Mouse (Mus musculus): ENCODE data around the gene Phf21a. TPM values are rescaled to one million over a fixed set of nuclear protein-coding genes. Genes with fewer than 3 reads are reported as not detected.

The Phf21a gene
- polyA plus RNA-seq (2015; fragmentation: Nextera tagmentation; extraction: Ambion mirVana) = 2.4 and 3.8 TPM in 2 replicates

DNA sequence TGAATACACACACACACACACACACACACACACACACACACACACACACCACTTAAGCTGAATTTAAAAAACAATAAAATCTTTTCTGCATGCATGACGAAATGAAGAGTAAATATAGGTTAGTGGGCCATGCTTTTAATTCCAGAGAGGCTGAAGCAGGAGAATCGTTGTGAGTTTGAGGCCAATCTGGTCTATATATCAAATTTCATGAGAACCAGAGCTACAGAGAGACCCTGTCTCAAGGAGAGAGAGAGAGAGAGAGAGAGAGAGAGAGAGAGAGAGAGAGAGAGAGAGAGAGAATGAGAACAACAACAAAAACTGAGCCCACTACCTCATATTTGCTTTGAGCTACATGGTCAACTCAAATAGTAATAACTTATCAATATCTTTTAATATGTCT lies at the start of gene Phf21a:
Gene Phf21a, plus strand, starts transcription at position 301 of the 400 bp plus-strand sequence.
- ATAC-seq (ENCODE audit: low read depth) = no peak
- Histone ChIP-seq H3K27ac (no peak within 1 kb of the TSS), H3K4me1 (replicated peaks) (no peaks in the 10 kb centered on the region), H3K9me3 (replicated peaks) (no peaks in the 10 kb centered on the region), H3K9ac (no peak within 1 kb of the TSS), H3K27me3 (no peaks in the 10 kb centered on the region), H3K36me3 (no peaks in the 10 kb centered on the region), H3K4me2 (no peak within 1 kb of the TSS), H3K4me3 (replicated peaks) (no peak within 1 kb of the TSS)
- 56% methylated on average over 2 of the region's 2 CpGs for WGBS (ENCODE audit: insufficient replicate concordance)
- no peak for DNase-seq

DNA sequence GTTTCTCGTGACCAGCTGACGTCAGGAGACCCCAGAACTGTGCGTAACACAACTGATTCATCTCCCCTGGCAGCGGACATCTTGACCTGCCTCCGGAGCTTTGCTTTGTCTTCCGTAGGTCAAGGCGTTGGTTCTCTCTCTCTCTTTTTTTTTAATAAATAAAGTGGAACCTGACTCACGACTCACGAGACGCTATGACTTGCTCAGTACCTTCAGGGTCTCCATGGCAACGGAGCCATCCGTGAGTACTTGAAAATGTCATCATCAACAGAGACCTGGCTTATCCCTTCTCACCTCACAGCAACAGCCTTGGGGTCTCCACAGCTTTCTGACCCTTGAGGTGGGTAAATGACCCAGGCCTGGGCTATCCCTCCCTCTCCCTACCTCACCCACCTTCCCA lies 49.6 kb upstream of the Phf21a start:
- Histone ChIP-seq H3K9ac (no peak overlapping the region), H3K27ac (no peak overlapping the region), H3K27me3 (no peaks in the 10 kb centered on the region), H3K4me1 (replicated peaks) (peaks cover 4% of the 10 kb centered on the region; the same call in 1 of the 2 replicates), H3K9me3 (replicated peaks) (no peaks in the 10 kb centered on the region), H3K36me3 (no peaks in the 10 kb centered on the region), H3K4me3 (replicated peaks) (no peak overlapping the region), H3K4me2 (no peak overlapping the region)
- WGBS (ENCODE audit: insufficient replicate concordance) = 80% methylated on average over 12 of the region's 12 CpGs
- no peak for ATAC-seq (ENCODE audit: low read depth)
- DNase-seq = no peak

DNA sequence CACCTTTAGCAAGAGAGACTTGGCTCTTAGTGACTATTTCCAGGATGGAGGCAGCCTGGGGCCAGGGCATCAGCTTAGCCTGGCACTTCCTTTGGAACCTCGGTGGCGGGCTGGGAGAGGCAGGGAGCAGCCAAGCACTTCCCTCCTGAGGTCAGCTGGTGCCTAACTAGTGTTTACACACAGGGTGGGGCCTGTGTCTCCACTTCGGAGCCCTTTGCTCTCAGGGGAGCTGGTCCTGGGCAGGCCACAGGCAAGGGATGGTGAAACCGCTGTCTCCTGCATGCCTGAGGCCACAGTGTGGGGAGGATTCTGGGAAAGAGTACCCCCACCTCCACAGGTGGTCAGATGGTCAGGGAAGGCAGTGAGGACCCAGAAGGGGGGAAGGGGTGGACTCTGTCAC lies 45.3 kb upstream of the Phf21a start:
- ATAC-seq (ENCODE audit: low read depth) (peak; percentile 77), DNase-seq (no peak)
- Histone ChIP-seq H3K9me3 (replicated peaks) (no peaks in the 10 kb centered on the region), H3K4me1 (replicated peaks) (peaks cover 4% of the 10 kb centered on the region; the same call in 1 of the 2 replicates), H3K27me3 (peaks cover 10% of the 10 kb centered on the region), H3K27ac (no peak overlapping the region), H3K4me3 (replicated peaks) (no peak overlapping the region), H3K4me2 (no peak overlapping the region), H3K36me3 (no peaks in the 10 kb centered on the region), H3K9ac (no peak overlapping the region)
- 22% methylated on average over 4 of the region's 4 CpGs for WGBS (ENCODE audit: insufficient replicate concordance)

DNA sequence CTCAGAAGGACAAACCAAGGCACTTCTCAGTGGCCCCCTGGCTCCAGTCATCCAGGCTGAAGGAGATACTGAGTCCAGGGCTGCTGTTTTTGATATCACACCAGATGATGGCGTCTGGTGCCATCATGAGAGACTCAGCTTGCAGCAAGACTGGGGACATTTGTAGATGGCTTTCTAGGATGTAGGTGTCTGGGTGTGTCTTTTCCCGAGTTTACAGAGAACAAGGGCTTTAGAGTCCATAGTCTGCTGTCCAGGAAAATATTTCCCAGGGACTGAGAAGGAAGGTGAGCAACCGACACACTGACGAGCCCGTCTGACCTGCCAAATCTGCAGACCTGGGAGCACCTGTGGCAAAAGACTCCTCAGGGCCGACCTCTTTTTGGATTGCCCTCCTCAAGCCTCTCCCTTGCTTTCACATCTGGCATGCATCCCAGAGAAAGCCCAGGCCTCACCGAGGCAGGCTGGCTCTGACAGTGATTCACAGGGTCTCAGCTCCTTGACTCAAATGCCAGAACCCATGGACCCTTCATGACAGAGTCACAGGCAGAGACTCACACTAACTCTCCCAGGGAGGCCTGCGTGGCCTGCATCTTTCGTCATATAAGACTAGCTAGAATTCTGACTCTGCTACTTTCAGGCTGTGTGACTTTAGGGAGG lies 44.8 kb upstream of the Phf21a start:
- H3K4me2 ChIP-seq = no peak overlapping the region
- H3K27ac ChIP-seq = no peak overlapping the region
- H3K27me3 ChIP-seq = peaks cover 16% of the 10 kb centered on the region
- ATAC-seq (ENCODE audit: low read depth) (no peak), DNase-seq (no peak)
- peaks cover 4% of the 10 kb centered on the region; the same call in 1 of the 2 replicates for H3K4me1 ChIP-seq (replicated peaks)
- H3K4me3 ChIP-seq (replicated peaks) = no peak overlapping the region
- H3K9me3 ChIP-seq (replicated peaks) = no peaks in the 10 kb centered on the region
- H3K9ac ChIP-seq = no peak overlapping the region
- 54% methylated on average over 9 of the region's 9 CpGs for WGBS (ENCODE audit: insufficient replicate concordance)
- H3K36me3 ChIP-seq = no peaks in the 10 kb centered on the region

DNA sequence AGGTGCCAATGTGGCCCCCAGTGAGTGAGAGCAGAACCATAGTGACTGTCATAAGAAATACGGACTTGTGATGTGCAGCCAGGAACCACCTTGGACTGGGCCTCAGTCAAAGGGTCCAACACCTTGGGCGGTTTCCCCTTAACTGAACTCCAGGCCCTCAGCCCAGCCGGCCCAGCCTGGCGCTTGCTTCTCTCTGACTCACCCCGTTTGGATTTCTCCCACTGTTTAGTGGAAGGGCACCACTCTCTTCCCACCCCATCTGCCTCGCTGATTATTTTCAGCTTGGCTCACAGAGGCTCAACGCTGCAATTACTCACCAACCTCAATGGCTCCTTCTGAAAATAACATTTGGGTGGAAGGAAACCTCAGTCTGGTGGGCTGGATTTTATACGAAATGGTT lies 40.7 kb upstream of the Phf21a start:
- Histone ChIP-seq H3K4me2 (no peak overlapping the region), H3K4me1 (replicated peaks) (peaks cover 17% of the 10 kb centered on the region), H3K27me3 (peaks cover 44% of the 10 kb centered on the region), H3K9ac (no peak overlapping the region), H3K9me3 (replicated peaks) (0 out of 2 replicates have a peak, but pooled peaks cover 3% of the 10 kb centered on the region), H3K4me3 (replicated peaks) (no peak overlapping the region), H3K27ac (no peak overlapping the region), H3K36me3 (no peaks in the 10 kb centered on the region)
- no peak for DNase-seq
- 61% methylated on average over 8 of the region's 8 CpGs for WGBS (ENCODE audit: insufficient replicate concordance)
- no peak for ATAC-seq (ENCODE audit: low read depth)

DNA sequence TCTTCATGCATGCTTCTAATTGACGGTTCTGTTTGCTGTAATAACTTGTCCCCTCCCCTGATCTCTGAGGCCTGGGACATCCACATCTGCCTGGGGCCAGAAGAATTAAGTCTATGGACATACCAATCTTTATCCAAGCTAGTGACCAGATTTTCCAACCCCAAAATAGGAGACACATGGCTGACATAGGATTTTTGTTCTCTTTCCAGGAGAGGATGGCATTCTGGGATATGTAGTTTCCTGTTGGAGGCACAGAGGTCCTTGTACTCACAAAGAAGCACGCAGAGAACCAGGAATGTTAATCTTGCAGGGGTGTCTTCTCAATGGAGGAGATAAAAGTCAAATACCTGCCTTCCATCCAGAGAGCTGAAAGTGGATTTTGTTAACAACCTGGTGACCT lies 40.2 kb upstream of the Phf21a start:
- Histone ChIP-seq H3K36me3 (no peaks in the 10 kb centered on the region), H3K9me3 (replicated peaks) (0 out of 2 replicates have a peak, but pooled peaks cover 3% of the 10 kb centered on the region), H3K27me3 (peaks cover 50% of the 10 kb centered on the region), H3K4me2 (no peak overlapping the region), H3K4me3 (replicated peaks) (no peak overlapping the region), H3K27ac (no peak overlapping the region), H3K4me1 (replicated peaks) (peaks cover 16% of the 10 kb centered on the region), H3K9ac (no peak overlapping the region)
- DNase-seq (no peak), ATAC-seq (ENCODE audit: low read depth) (no peak)
- WGBS (ENCODE audit: insufficient replicate concordance) = 38% methylated on average over 2 of the region's 2 CpGs

DNA sequence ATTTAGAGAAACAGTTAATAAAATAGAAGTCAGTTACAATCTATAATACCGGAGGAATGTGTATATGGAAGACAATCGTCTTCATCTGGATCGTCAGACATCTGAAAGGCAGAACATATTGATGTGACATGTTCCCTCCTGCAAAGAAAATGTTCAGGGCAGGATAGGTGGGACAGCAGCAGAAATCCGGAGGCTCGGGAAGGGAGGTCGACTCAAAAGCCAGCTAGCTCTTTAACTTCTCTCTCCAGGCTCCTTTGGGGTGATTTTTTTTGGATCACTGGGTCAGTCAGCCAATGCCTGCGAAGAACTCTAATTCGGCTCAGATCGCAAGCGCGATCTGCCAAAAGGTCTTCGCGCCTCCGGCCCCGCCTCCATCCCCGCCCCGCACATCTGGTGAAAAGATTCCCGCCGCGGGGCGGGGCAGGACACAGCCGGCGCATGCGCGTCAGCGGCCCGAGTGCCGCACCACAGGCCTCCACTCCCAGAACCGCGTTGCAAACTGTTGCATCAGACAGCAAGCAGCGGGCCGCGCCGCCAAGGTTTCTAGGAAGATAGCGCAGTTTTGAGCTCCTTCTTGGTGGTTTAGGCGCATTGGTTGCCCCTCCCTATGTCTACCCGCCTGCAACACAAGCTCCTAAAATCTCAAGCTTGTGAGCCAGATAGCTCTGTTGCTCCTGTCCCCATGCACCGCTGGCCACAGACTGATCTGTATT lies 37.7 kb upstream of the Phf21a start:
- DNase-seq = peak; percentile 77
- 4% methylated on average over 38 of the region's 38 CpGs for WGBS (ENCODE audit: insufficient replicate concordance)
- H3K9ac ChIP-seq = peak overlapping the region; percentile 59
- H3K4me1 ChIP-seq (replicated peaks) = peaks cover 31% of the 10 kb centered on the region
- peak overlapping the region; percentile 39 for H3K4me3 ChIP-seq (replicated peaks)
- ATAC-seq (ENCODE audit: low read depth) = peak; percentile 72
- peaks cover 72% of the 10 kb centered on the region for H3K27me3 ChIP-seq
- H3K27ac ChIP-seq = peak overlapping the region; percentile 74
- no peaks in the 10 kb centered on the region for H3K36me3 ChIP-seq
- peak overlapping the region; percentile 66 for H3K4me2 ChIP-seq
- 0 out of 2 replicates have a peak, but pooled peaks cover 3% of the 10 kb centered on the region for H3K9me3 ChIP-seq (replicated peaks)

DNA sequence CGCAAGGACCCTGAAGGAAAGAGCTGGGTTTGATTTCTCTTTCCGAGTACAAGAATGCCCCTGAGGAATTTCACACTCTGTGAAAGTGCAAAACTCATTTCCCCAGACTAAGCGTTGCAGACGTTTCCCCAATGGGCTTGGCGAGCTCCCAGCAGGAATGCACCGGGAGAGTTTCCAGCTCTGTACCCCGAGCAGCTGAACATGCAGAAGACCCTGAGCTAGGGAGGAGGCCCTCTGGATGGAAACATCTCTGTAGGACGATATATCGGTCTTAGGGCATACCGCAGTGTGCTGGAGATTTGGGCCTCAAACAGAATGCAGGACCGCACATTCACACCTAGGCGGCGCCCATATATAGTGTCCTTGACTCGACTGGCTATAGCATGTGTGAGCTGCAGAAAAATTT lies 37.1 kb upstream of the Phf21a start:
- Histone ChIP-seq H3K9ac (peak overlapping the region; percentile 59), H3K9me3 (replicated peaks) (0 out of 2 replicates have a peak, but pooled peaks cover 3% of the 10 kb centered on the region), H3K27ac (peak overlapping the region; percentile 74), H3K27me3 (peaks cover 78% of the 10 kb centered on the region), H3K4me2 (peak overlapping the region; percentile 66), H3K4me3 (replicated peaks) (peak overlapping the region; percentile 39), H3K4me1 (replicated peaks) (peaks cover 32% of the 10 kb centered on the region), H3K36me3 (no peaks in the 10 kb centered on the region)
- ATAC-seq (ENCODE audit: low read depth) = peak; percentile 49
- peak; percentile 32 for DNase-seq
- WGBS (ENCODE audit: insufficient replicate concordance) = 5% methylated on average over 14 of the region's 14 CpGs

DNA sequence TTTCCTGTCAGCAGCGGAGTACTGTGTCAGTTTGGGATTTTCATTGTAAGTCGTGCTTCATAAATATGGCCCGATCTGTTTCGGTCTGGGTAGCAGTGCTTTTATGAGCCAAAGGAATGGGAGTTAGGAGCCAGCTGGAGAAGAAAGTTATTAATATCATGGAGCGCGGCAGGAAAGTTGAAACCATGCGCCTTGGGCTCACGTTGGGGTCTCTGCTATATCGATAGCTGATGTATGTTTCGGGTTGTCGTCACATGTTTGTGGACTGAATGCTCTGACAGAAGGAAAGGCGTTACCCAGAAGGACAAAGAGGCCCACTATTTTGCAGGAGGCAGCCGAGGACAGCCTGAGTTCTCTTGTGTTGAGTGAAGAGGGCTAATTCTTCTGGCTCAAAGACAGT lies 36.2 kb upstream of the Phf21a start:
- Histone ChIP-seq H3K27ac (no peak overlapping the region), H3K36me3 (no peaks in the 10 kb centered on the region), H3K4me2 (no peak overlapping the region), H3K9me3 (replicated peaks) (0 out of 2 replicates have a peak, but pooled peaks cover 3% of the 10 kb centered on the region), H3K27me3 (peaks cover 79% of the 10 kb centered on the region), H3K9ac (no peak overlapping the region), H3K4me1 (replicated peaks) (peaks cover 32% of the 10 kb centered on the region), H3K4me3 (replicated peaks) (no peak overlapping the region)
- ATAC-seq (ENCODE audit: low read depth) = no peak
- no peak for DNase-seq
- WGBS (ENCODE audit: insufficient replicate concordance) = 82% methylated on average over 13 of the region's 13 CpGs

DNA sequence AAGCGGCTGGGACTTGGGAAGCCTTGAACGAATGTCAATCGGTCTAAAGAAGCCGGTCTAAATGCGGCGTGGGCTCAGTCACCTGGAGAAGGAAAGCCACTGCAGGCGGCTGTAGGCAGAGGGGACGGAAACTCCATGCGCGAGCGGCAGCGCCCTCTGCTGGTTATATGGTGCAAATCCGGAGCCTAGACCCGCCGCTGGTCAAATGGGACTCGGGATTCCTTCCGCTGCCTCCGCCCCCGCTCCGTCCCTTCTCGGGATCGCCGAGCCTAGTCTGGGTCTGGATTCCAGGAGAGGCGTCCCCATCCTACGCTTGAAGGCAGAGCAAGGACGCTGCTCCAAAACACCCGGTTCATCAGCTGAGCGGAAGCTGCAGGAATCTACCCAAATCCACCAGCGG lies 34.4 kb upstream of the Phf21a start:
- Histone ChIP-seq H3K9me3 (replicated peaks) (0 out of 2 replicates have a peak, but pooled peaks cover 3% of the 10 kb centered on the region), H3K27ac (no peak overlapping the region), H3K36me3 (no peaks in the 10 kb centered on the region), H3K4me2 (peak overlapping the region; percentile 82), H3K27me3 (peaks cover 86% of the 10 kb centered on the region), H3K9ac (no peak overlapping the region), H3K4me1 (replicated peaks) (peaks cover 32% of the 10 kb centered on the region), H3K4me3 (replicated peaks) (peak overlapping the region; percentile 62)
- WGBS (ENCODE audit: insufficient replicate concordance) = 1% methylated on average over 29 of the region's 29 CpGs
- peak; percentile 29; the same call in 1 of the 2 replicates for ATAC-seq (ENCODE audit: low read depth)
- peak; percentile 64 for DNase-seq

DNA sequence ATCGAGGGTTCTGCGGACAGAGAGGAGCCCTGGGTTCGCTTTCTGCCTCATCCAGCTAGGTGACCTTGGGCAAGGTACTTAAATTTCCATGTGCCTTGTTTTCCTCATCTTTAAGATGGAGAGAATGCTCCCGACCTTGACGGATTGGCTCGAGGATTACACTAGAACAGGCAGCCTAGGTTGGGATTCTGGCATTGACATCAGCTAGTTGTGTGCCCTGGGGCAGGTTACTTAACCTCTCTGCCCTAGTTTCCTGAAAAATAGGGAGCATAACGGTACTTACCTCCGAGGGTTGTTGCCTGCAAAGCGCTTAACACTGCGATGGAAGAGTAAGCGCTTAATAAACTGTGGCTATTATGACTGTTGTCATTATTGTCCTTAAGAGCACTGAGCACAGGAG lies 34.0 kb upstream of the Phf21a start:
- peaks cover 83% of the 10 kb centered on the region for H3K27me3 ChIP-seq

More for the DNA sequence above, 34.0 kb upstream of the Phf21a start:
- H3K9ac ChIP-seq = no peak overlapping the region
- no peaks in the 10 kb centered on the region for H3K36me3 ChIP-seq
- H3K4me1 ChIP-seq (replicated peaks) = peaks cover 32% of the 10 kb centered on the region
- no peak for ATAC-seq (ENCODE audit: low read depth)
- no peak overlapping the region for H3K27ac ChIP-seq
- DNase-seq = no peak
- peak overlapping the region; percentile 62 for H3K4me3 ChIP-seq (replicated peaks)
- H3K4me2 ChIP-seq = peak overlapping the region; percentile 82
- 0 out of 2 replicates have a peak, but pooled peaks cover 3% of the 10 kb centered on the region for H3K9me3 ChIP-seq (replicated peaks)
- 3% methylated on average over 11 of the region's 11 CpGs for WGBS (ENCODE audit: insufficient replicate concordance)
